Mouse (Mus musculus) A20 (cell line): ENCODE results near the gene Ghrhr.

Experiments used
- DNase-seq: peaks from one replicate; pipeline ENCODE4 v3.0.0-alpha.2; 2011; ENCODE audit warnings: low read depth, low spot score

Ghrhr gene

DNA sequence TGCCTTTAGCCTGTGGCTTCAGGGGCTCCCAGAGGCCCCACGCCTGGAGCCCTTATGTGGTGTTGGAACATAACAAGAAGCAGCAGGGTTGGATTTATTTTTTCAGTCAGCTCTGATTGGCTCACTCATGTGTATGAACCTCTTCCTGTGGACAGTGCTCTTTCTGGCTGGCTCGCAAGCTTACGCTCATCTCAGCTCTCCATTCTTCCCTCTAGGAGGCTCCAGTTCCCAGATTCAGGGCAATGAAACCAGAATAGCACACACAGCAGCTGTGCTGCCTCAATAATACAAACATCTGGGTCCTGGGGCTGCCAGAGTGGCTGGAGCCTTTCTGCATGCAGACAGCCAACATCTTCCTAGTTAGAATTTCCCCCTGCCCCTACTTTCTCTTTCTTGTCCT lies 20.1 kb downstream of the Ghrhr start:
- DNase-seq: no peak

DNA sequence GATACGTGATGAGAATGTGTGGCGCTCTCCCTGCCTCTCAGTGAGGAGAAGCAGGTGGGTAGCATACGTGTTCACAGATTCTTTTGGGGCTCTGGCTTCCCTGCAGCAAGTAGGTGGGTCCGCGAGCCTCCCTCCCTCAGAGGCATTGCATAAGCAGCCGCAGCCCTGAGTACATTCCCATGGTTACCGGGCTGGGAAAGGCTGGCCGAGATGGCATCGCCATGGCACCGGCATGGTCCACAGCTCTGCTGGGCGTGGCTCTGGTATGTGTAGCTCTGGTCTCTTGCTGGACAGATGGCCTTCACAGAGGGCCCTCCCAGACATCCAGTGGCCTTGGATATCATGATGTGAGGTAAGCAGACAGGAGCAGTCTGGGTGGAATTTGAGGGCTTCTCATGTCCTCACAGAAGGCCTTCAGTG lies 20.5 kb downstream of the Ghrhr start:
- DNase-seq: no peak

- DNase-seq: no peak
These were observed 23.0 kb downstream of the Ghrhr start for GRCm38 (mm10) chr6:55398869-55399628.

GRCm38 (mm10) chr6:55399910-55400309 lies 23.8 kb downstream of the Ghrhr start:
- no peak for DNase-seq

GRCm38 (mm10) chr6:55402041-55402776 lies 26.1 kb downstream of the Ghrhr start:
- no peak for DNase-seq

GRCm38 (mm10) chr6:55403411-55404309 lies 27.6 kb downstream of the Ghrhr start:
- DNase-seq: no peak

DNA sequence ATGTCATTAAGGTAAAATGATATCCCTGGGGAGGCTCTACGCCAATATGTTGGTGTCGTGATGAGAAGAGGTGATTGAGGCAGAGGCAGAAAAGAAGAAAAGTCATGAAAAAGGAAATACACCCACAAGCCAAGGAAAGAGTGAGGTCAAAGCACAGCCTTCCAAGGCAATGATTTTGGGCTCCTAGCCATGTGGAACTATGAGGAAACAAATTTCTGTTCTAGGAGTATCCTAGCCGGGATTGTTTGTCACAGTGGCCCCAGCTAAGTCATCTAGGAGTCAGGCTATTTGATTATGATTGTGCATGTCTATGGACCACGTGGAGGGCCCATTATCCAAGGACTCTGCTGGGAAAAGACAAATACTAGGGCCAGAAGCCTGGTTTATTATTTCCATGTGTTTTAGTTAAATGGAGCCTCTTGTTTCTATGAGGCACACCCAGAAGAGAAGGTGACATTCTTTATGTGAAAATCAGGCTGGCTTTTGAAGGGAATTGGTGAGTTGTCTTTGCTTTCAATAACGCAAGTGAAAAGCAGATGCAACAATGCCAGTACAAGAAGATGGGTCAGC lies 28.4 kb downstream of the Ghrhr start:
- DNase-seq: no peak

- no peak for DNase-seq
These were observed 31.2 kb downstream of the Ghrhr start for GRCm38 (mm10) chr6:55407345-55407744.

GRCm38 (mm10) chr6:55410119-55410775 lies 34.2 kb downstream of the Ghrhr start:
- DNase-seq: no peak

- DNase-seq: no peak
These were observed 34.9 kb downstream of the Ghrhr start for GRCm38 (mm10) chr6:55410977-55411376.

DNA sequence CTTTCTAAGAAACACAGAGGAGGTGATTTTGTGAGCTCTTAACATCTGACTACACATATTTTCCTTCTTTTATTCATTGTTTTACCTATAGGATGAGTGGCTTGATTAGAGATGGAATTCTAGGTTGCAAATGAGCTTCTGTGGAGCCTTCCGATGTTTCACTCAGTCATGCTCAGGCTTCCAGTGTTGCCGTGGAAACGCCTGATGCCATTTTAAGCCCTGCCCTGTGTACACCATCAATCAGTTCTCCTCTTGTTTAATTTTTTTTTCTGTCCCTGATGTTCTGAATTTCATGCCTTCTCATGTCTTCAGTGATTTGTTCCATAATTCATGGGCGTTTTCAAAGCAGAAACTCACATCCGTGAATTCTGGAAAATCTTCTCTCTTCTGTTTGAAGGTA lies 40.1 kb downstream of the Ghrhr start:
- DNase-seq: no peak

DNA sequence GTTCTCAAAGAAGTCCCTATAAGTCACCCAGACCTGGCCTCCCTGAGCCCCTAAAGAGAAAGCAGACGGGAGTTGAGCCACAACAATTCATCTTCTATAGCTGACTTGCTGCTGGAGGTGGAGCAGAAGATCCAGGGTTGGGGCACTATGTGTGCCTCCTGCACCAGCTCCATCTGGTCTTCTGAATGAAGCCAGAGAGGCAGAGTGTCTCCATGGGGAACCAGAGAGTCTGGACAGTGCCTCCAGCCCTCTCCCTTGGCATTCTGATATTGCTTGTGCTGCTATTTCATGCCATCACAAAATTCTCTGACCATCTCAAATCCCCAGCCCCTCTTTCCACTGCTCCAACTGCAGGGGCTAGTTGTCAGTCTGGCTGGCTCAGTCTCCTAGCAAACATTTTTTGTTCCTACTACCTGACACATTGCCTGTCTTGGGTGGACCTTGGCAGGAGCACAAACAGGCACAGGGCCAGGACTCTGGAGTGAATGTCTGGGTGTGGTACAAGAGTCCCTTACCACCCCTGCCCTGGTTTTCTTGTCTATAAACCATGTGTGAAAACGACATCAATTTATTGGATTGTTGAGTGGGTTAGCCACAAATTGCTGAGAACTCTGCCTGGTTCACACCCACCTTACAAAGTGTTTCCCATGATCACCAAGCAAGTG lies 42.8 kb downstream of the Ghrhr start:
- DNase-seq: no peak

DNA sequence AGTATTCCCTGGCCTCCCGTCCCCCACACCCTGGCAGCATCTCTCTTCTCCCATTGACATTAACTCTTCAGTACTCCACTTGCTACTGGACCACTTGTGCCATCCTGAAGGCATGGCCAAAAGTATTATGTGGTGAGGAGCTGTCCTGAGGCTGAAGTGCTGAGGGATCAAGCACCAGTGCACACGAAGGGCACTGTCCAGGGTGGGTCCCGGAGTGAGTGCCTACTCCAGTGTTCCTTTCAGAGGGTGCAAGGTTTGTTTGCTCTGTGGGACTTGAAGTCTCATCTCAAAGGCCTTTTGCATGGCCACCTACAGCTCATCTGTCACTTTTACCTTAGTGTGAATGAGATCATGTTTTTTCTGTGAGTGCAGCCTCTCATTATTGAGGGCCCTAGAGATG lies 44.3 kb downstream of the Ghrhr start:
- no peak for DNase-seq

DNA sequence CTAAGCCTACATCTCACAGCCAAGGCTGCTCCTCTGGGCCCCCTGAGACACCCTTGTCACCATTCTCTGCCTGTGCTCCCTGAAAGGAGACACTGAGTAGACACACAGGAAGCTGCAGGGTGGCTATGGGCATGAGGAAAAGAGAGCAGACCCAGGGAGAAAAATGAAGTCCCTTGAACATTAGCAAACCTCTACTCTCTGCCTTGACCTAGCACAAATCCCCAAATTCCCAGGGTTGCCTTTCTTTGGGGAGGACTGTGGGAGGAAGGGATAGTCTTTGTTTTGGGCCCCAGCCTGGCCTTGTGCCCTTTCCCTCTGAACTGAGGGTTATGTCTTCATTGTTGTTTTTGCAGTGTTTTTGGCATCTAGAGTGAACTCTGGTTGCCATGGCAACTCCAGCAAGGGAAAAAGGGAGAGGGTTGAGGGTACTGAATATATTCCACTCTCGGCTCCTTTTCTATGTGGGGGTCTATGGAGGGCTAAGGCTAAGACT lies 44.8 kb downstream of the Ghrhr start:
- DNase-seq: no peak

- no peak for DNase-seq
These were observed 56.0 kb downstream of the Ghrhr start for GRCm38 (mm10) chr6:55432121-55432520.

GRCm38 (mm10) chr6:55434360-55434759 lies 58.3 kb downstream of the Ghrhr start:
- no peak for DNase-seq

DNA sequence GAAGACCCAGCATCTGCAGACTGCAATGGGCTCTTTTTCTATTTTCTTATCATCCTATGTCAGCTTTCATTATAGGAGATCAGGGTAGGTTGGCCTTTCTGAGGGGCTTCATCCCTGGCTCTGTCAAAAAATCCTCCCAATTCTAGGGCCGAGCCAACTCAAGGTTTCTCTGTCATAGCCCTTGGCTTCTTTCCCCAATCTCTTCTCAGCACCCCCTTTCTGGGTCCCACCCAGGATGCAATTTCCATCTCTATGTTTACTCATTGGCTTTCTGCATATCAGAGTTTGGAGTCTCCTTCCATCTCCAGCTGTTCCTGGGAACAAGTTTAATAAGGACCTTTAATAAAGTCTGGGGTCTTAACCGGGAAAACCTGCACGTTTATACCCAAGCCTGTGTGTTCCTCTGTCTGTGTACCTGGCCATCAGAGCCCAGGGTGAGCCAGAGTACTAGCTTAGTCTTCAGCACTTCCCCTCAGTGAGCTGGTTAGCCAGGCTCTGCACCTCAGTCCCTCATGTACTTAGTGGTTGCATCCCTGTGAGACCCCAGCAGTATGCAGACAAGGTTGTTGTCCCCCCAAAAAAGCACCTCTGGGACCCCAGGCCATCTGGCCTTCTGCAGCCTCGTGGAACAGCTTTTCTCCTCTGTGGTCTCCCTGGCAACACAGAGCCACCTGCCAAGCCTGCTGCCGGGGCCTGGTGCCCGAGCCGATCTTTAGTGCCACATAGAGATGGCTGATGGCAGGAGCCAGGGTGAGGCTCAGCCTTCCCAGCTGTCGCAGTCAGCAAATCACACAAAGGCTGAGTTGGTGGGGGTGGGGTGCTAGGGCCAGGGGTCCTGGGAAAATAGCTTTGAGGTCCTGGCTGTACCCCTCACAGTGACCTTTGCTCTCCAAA lies 59.4 kb downstream of the Ghrhr start:
- DNase-seq: no peak

- DNase-seq: no peak
These were observed 61.8 kb downstream of the Ghrhr start for GRCm38 (mm10) chr6:55437919-55438318.
